Mouse (Mus musculus): Measurements from ENCODE around the gene Olfr871. TPM values are rescaled to one million over a fixed set of nuclear protein-coding genes. Genes with fewer than 3 reads are reported as not detected.

The Olfr871 gene
- not detected in 2 replicates for polyA plus RNA-seq (2012; rRNA removed)

GRCm38 (mm10) chr9:20211907-20212306, at the start of gene Olfr871:
Olfr871 (plus strand) TSS chr9:20212207.

GRCm38 (mm10) chr9:20173957-20174356, 38.0 kb upstream of the Olfr871 start, which contains the start of gene Olfr870:
Olfr870 (minus strand) TSS chr9:20174057.

GRCm38 (mm10) chr9:20236819-20237218, 24.8 kb downstream of the Olfr871 start, which contains the start of gene Olfr872:
Olfr872 (plus strand) TSS chr9:20237119.

Other genes with a start within 250 kb of the Olfr871 start
- gene Olfr866, start 184.2 kb upstream of the Olfr871 start, polyA plus RNA-seq (2012; rRNA removed): not detected in 2 replicates
- gene Olfr867, start 154.6 kb upstream of the Olfr871 start, polyA plus RNA-seq (2012; rRNA removed): not detected in 2 replicates
- gene Olfr868, start 113.6 kb upstream of the Olfr871 start, polyA plus RNA-seq (2012; rRNA removed): not detected in 2 replicates
- not detected in 2 replicates for gene Olfr869, start 83.2 kb upstream of the Olfr871 start, polyA plus RNA-seq (2012; rRNA removed)
- gene Olfr870, start 38.1 kb upstream of the Olfr871 start, polyA plus RNA-seq (2012; rRNA removed): not detected in 2 replicates
- not detected in 2 replicates for gene Olfr872, start 24.9 kb downstream of the Olfr871 start, polyA plus RNA-seq (2012; rRNA removed)
- not detected in 2 replicates for gene Olfr39, start 70.1 kb downstream of the Olfr871 start, polyA plus RNA-seq (2012; rRNA removed)
- gene Olfr873, start 86.3 kb downstream of the Olfr871 start, polyA plus RNA-seq (2012; rRNA removed): not detected in 2 replicates
- gene Olfr18, start 123.9 kb downstream of the Olfr871 start, polyA plus RNA-seq (2012; rRNA removed): 0.02 TPM in 1 of 2 replicates, not detected in the other
- 32.0 and 34.8 TPM in 2 replicates for gene Zfp560, start 173.0 kb downstream of the Olfr871 start, polyA plus RNA-seq (2012; rRNA removed)
- gene Zfp26, start 248.0 kb downstream of the Olfr871 start, polyA plus RNA-seq (2012; rRNA removed): 14.4 and 14.9 TPM in 2 replicates

Data from central nervous system, embryonic 14 days (tissue).